Mouse (Mus musculus) limb, embryonic 14.5 days (tissue): ENCODE results near the gene Rps18. TPM values are rescaled to one million over a fixed set of nuclear protein-coding genes. Genes with fewer than 3 reads are reported as not detected.
"Not testable (repeated sequence)": the region's sequence is repeated elsewhere in the genome, so short reads cannot be mapped to it uniquely, and the experiment has no call there.

ENCODE experiments used
- ATAC-seq: fragments of 200-750 bp; cut with Nextera tagmentation; 2 replicates; pipeline ENCODE4 v1.8.0; 2017; ENCODE audit warnings: low read depth, moderate number of reproducible peaks, moderate TSS enrichment; ENCODE audit not compliant: low FRiP score
- DNase-seq: peaks from one replicate; pipeline ENCODE4 v3.0.0-alpha.2; 2015; ENCODE audit warnings: low spot score
- H3K27ac ChIP-seq: fragments of 300-500 bp; sonication (generic); replicated peaks from 2 replicates; pipeline ENCODE4 v1.5.1; 2014; ENCODE audit warnings: low read depth, mild to moderate bottlenecking, low read length, moderate library complexity, mixed read lengths
- H3K27me3 ChIP-seq: fragments of 300-500 bp; sonication (generic); 2 replicates; pipeline ENCODE4 v1.6.1; 2014; ENCODE audit warnings: low read length, mixed read lengths; ENCODE audit not compliant: control insufficient read depth, insufficient read depth
- H3K36me3 ChIP-seq: fragments of 300-500 bp; sonication (generic); 2 replicates; pipeline ENCODE4 v1.6.1; 2014; ENCODE audit warnings: mild to moderate bottlenecking, low read length, moderate library complexity, mixed read lengths; ENCODE audit not compliant: control insufficient read depth, insufficient read depth
- H3K4me1 ChIP-seq: fragments of 300-500 bp; sonication (generic); 2 replicates; pipeline ENCODE4 v1.6.1; 2014; ENCODE audit warnings: antibody characterized with exemption, low read length, mixed read lengths; ENCODE audit not compliant: control insufficient read depth, insufficient read depth
- H3K4me2 ChIP-seq: fragments of 300-500 bp; sonication (generic); replicated peaks from 2 replicates; pipeline ENCODE4 v1.6.1; 2014; ENCODE audit warnings: low read depth, mild to moderate bottlenecking, low read length, moderate library complexity; ENCODE audit not compliant: severe bottlenecking
- H3K4me3 ChIP-seq: fragments of 300-500 bp; sonication (generic); replicated peaks from 2 replicates; pipeline ENCODE4 v1.5.1; 2014; ENCODE audit warnings: low read length
- H3K9ac ChIP-seq: fragments of 300-500 bp; sonication (generic); 2 replicates; pipeline ENCODE4 v1.6.1; 2014; ENCODE audit warnings: mild to moderate bottlenecking, low read depth, low read length, moderate library complexity; ENCODE audit not compliant: severe bottlenecking
- H3K9me3 ChIP-seq: fragments of 300-500 bp; sonication (generic); 2 replicates; pipeline ENCODE4 v1.6.1; 2016; ENCODE audit warnings: low read length; ENCODE audit not compliant: control insufficient read depth
- POLR2A ChIP-seq: fragments of 200-500 bp; IDR thresholded peaks from 2 replicates; pipeline ENCODE4 v1.8.0; 2012; ENCODE audit warnings: inconsistent platforms, mild to moderate bottlenecking, moderate library complexity, borderline replicate concordance; ENCODE audit not compliant: insufficient read depth, insufficient read length; ENCODE audit errors: extremely low read depth
- WGBS: fragments of 180-500 bp; shearing (Covaris S2); extraction: QIAGEN DNeasy Blood & Tissue Kit; methylation state at CpG from one replicate; pipeline ENCODE4 v1.1.7; 2014; 5-methylcytosine and 5-hydroxymethylcytosine counted together
- polyA plus RNA-seq, 2 experiments: library from polyadenylated mRNA; depleted of rRNA in 1 of 2; stranded (reverse) in 1 of 2; unstranded in 1 of 2; fragments of >200 nt; fragmentation: Nextera tagmentation in 1 of 2; extraction: Ambion mirVana in 1 of 2; gene quantifications; 2 replicates each; pipeline versions ENCODE4 v1.2.1 to v1.2.3; 2012 to 2014

Gene Rps18
- polyA plus RNA-seq, 2 experiments: 1,284 to 2,245 TPM

GRCm38 (mm10) chr17:33952879-33953278 is 2.9 kb downstream of the Rps18 start:
- Histone ChIP-seq H3K9me3 (no peaks in the 10 kb centered on the region), H3K4me1 (peaks cover 38% of the 10 kb centered on the region), H3K36me3 (peaks cover 54% of the 10 kb centered on the region), H3K9ac (peak overlapping the region; percentile 21; the same call in 1 of the 2 replicates), H3K27me3 (no peaks in the 10 kb centered on the region), H3K27ac (no peak overlapping the region), H3K4me2 (0 out of 2 replicates have a peak overlapping the region, but pooled peaks have one; percentile 7), H3K4me3 (no peak overlapping the region)
- no peak for ATAC-seq
- DNase-seq: no peak
- WGBS: 76% methylated on average over 4 of the region's 4 CpGs
- no peak for TF ChIP-seq POLR2A

- not testable (repeated sequence) for ATAC-seq, H3K27me3 ChIP-seq, H3K9me3 ChIP-seq, H3K27ac ChIP-seq, DNase-seq
- Histone ChIP-seq H3K9ac (peak overlapping the region; percentile 63; the same call in 1 of the 2 replicates), H3K36me3 (peaks cover 60% of the 10 kb centered on the region), H3K4me2 (peak overlapping the region; percentile 85), H3K4me1 (peaks cover 38% of the 10 kb centered on the region), H3K4me3 (peak overlapping the region; percentile 43)
- 74% methylated on average over 13 of the region's 13 CpGs for WGBS
These were observed 3.8 kb downstream of the Rps18 start for GRCm38 (mm10) chr17:33952015-33952414.

DNA sequence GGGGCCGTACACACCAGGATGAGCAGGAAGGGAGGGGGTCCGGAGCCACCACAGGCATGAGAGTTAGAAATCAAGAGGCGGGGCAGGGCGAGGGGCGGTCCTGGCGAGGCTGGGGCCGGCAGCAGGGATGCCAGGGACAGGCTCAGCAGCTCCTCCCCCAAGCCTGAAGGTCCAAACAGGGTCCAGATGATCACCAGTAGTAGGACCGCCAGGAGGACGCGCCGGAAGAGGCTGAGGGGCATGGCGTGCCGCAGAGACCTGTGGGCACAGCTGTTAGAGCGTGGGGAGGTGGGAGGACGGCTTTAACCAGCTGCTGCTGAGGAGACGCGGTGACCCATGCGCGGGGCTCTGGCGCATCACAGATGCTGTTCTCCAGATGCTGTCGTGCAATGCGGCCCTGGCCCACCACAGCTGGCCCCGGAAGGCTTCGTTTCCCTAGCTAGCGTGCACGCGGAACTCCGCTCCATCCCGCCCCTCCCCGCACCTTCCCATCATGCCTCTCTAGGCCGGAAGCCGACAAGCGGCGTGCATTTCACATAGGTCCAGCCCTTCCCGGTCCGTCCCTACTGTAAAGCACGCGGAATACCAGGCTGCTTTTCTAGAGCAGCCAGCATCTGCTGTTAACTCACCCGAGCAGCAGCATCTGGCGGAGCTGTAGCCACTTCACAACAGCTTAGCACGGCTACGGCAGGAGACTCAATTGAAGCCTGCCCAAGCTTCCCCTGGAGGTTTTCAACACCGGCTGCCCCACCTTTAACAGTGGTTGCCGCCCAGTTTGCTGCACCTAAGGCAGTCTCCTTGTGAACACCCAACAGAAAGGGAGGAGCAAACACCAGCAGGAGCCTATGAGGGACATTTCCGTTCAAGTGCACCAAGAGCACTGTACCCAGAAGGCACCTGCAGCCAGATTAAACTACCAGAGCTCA is 4.5 kb downstream of the Rps18 start, which contains the start of gene B3galt4:
Gene B3galt4, minus strand, starts transcription at position 468 of the 926 bp plus-strand sequence.
- no peaks in the 10 kb centered on the region for H3K9me3 ChIP-seq
- DNase-seq: peak; percentile 83
- H3K4me3 ChIP-seq: peak within 1 kb of the TSS; percentile 43
- peaks cover 32% of the 10 kb centered on the region for H3K4me1 ChIP-seq
- peak within 1 kb of the TSS; percentile 63 for H3K9ac ChIP-seq
- ATAC-seq: peak; percentile 79
- H3K4me2 ChIP-seq: peak within 1 kb of the TSS; percentile 85
- no peaks in the 10 kb centered on the region for H3K27me3 ChIP-seq
- H3K27ac ChIP-seq: peak within 1 kb of the TSS; percentile 88
- no peak; the same call in 1 of the 2 replicates for TF ChIP-seq POLR2A
- WGBS: 3% methylated on average over 44 of the region's 45 CpGs
- H3K36me3 ChIP-seq: peaks cover 66% of the 10 kb centered on the region

GRCm38 (mm10) chr17:33950131-33950625 is 5.6 kb downstream of the Rps18 start:
- WGBS: 77% methylated on average over 10 of the region's 10 CpGs
- Histone ChIP-seq H3K4me3 (peak overlapping the region; percentile 43), H3K27me3 (no peaks in the 10 kb centered on the region), H3K36me3 (peaks cover 76% of the 10 kb centered on the region), H3K4me1 (peaks cover 32% of the 10 kb centered on the region), H3K9ac (peak overlapping the region; percentile 63), H3K27ac (peak overlapping the region; percentile 88), H3K9me3 (no peaks in the 10 kb centered on the region), H3K4me2 (peak overlapping the region; percentile 85)
- ATAC-seq (no peak), DNase-seq (no peak)
- TF ChIP-seq POLR2A: no peak

DNA sequence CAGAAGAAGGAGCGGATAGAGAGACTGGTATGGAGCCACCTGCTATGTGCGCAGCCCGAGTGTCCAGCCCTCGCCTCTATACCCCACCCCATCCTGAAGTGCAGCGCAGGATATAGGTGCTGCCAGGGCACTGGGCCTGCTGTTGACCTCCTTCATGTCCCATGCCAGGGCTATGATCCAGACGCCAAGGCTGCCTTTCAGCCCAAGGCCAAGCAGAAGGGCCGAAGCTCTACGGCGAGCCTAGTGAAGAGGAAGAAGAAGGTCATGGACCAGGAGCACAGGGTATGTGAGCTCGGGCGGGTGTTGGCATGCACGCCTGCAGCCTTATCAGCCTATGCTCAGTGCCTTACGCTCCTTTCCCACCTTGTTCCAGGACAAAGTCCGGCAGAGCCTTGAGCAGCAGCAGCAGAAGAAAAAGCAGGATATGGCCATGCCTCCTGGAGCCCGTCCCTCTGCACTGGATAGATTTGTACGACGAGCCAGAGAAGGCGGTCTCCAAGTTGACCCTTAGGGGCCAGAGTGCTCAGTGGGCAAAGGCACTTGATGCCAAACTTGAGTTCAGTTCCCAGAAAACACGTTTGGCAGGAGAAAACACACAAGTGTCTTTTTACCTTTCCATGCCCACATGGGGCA is 6.8 kb downstream of the Rps18 start:
- Histone ChIP-seq H3K4me1 (peaks cover 25% of the 10 kb centered on the region), H3K27me3 (no peaks in the 10 kb centered on the region), H3K27ac (no peak overlapping the region), H3K36me3 (peaks cover 80% of the 10 kb centered on the region), H3K9ac (no peak overlapping the region), H3K9me3 (no peaks in the 10 kb centered on the region), H3K4me2 (no peak overlapping the region), H3K4me3 (no peak overlapping the region)
- TF ChIP-seq POLR2A: no peak
- WGBS: 92% methylated on average over 19 of the region's 19 CpGs
- DNase-seq: no peak
- ATAC-seq: no peak
